Mouse (Mus musculus): ENCODE results near the gene Zrsr1. TPM values are rescaled to one million over a fixed set of nuclear protein-coding genes. Genes with fewer than 3 reads are reported as not detected.
A peak's percentile ranks its signal among the peaks of the same experiment; 100 is the strongest.

Gene Zrsr1
- polyA plus RNA-seq, 1 experiment = 3.4 TPM

DNA sequence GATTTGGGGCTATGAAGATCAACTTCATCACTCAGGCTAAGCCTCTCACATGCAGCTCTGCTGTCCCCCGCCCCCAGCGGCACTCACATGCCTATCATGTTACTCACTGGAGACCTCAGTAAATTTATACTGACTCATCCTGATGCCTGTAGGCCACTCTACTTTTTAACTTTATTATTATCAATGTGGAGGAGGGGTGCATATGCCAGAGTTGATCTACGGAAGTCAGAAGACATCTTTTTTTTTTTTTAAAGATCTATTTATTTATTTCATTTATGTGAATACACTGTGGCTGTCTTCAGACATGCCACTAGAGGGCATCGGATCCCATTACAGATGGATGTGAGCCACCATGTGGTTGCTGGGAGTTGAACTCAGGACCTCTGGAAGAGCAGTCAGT lies 6.3 kb upstream of the Zrsr1 start:
- Histone ChIP-seq H3K4me3 (ENCODE audit: control insufficient read depth, insufficient read depth, low read length) (no peak overlapping the region), H3K36me3 (ENCODE audit: control insufficient read depth, insufficient read depth, low read length) (no peaks in the 10 kb centered on the region), H3K27me3 (ENCODE audit: control insufficient read depth, insufficient read depth, low read length) (no peaks in the 10 kb centered on the region), H3K27ac (ENCODE audit: control insufficient read depth, insufficient read depth, low read length) (no peak overlapping the region), H3K4me1 (replicated peaks; ENCODE audit: control insufficient read depth, insufficient read depth, low read length) (no peaks in the 10 kb centered on the region)
- WGBS = 91% methylated on average over 4 of the region's 4 CpGs
- TF ChIP-seq POLR2A (IDR thresholded peaks at IDR 0.05; ENCODE audit: control insufficient read depth, extremely low read depth, insufficient read depth, low read length, poor library complexity) (no peak), CTCF (IDR thresholded peaks at IDR 0.05; ENCODE audit: borderline replicate concordance, control insufficient read depth, extremely low read depth, insufficient read depth, low read length, poor library complexity) (no peak)
- peak; percentile 32 for DNase-seq

DNA sequence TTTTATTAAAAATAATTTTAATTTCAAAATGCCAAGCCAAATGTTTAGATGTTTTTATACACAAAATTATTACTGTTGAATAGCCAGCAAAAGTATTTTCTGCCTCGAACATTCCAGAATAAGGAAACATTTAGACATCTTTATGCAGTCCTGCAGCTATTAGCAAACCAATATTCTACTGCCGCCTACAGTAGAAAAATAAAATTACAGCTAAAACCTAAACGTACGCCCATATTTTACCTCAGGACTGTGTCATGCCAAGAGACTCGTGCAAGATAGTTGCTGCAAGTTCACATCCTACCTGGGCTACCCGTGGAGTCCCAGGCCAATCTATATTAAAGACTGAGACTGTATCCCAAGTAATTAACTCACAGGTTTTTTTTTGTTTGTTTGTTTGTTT lies 2.3 kb upstream of the Zrsr1 start:
- peaks cover 13% of the 10 kb centered on the region for H3K4me1 ChIP-seq (replicated peaks; ENCODE audit: control insufficient read depth, insufficient read depth, low read length)
- H3K27ac ChIP-seq (ENCODE audit: control insufficient read depth, insufficient read depth, low read length) = no peak overlapping the region
- peak; percentile 14 for DNase-seq
- 17% methylated on average over 6 of the region's 6 CpGs for WGBS
- no peaks in the 10 kb centered on the region for H3K36me3 ChIP-seq (ENCODE audit: control insufficient read depth, insufficient read depth, low read length)
- no peak overlapping the region for H3K4me3 ChIP-seq (ENCODE audit: control insufficient read depth, insufficient read depth, low read length)
- TF ChIP-seq POLR2A (IDR thresholded peaks at IDR 0.05; ENCODE audit: control insufficient read depth, extremely low read depth, insufficient read depth, low read length, poor library complexity) (no peak), CTCF (IDR thresholded peaks at IDR 0.05; ENCODE audit: borderline replicate concordance, control insufficient read depth, extremely low read depth, insufficient read depth, low read length, poor library complexity) (no peak)
- H3K27me3 ChIP-seq (ENCODE audit: control insufficient read depth, insufficient read depth, low read length) = no peaks in the 10 kb centered on the region

DNA sequence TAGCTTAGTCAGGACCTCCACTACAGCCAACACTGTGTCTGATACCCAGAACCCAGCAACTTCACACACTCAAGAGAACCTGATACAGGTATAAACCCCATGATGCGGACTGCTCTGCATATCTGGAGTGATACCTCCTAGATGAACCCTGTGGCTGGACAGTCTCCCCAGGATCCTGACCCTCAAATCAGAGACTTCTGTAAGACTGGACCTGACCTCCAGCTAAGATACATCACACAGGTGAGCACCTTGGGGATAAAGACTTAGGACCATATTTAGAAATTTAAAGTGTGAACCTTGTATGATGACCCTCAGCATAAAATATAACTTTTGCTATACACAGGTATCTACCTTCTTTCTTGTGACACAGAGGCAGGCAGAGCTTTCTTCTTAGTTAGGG lies 1.3 kb upstream of the Zrsr1 start:
- no peak for TF ChIP-seq POLR2A (IDR thresholded peaks at IDR 0.05; ENCODE audit: control insufficient read depth, extremely low read depth, insufficient read depth, low read length, poor library complexity)
- no peak for TF ChIP-seq CTCF (IDR thresholded peaks at IDR 0.05; ENCODE audit: borderline replicate concordance, control insufficient read depth, extremely low read depth, insufficient read depth, low read length, poor library complexity)
- no peak for DNase-seq
- H3K27ac ChIP-seq (ENCODE audit: control insufficient read depth, insufficient read depth, low read length) = no peak overlapping the region
- no peaks in the 10 kb centered on the region for H3K27me3 ChIP-seq (ENCODE audit: control insufficient read depth, insufficient read depth, low read length)
- no peaks in the 10 kb centered on the region for H3K36me3 ChIP-seq (ENCODE audit: control insufficient read depth, insufficient read depth, low read length)
- 100% methylated on average over 1 of the region's 1 CpGs for WGBS
- H3K4me1 ChIP-seq (replicated peaks; ENCODE audit: control insufficient read depth, insufficient read depth, low read length) = peaks cover 15% of the 10 kb centered on the region
- H3K4me3 ChIP-seq (ENCODE audit: control insufficient read depth, insufficient read depth, low read length) = no peak overlapping the region

- Histone ChIP-seq H3K4me1 (replicated peaks; ENCODE audit: control insufficient read depth, insufficient read depth, low read length) (peaks cover 15% of the 10 kb centered on the region), H3K36me3 (ENCODE audit: control insufficient read depth, insufficient read depth, low read length) (no peaks in the 10 kb centered on the region), H3K4me3 (ENCODE audit: control insufficient read depth, insufficient read depth, low read length) (peak overlapping the region; percentile 78), H3K27ac (ENCODE audit: control insufficient read depth, insufficient read depth, low read length) (peak overlapping the region; percentile 76), H3K27me3 (ENCODE audit: control insufficient read depth, insufficient read depth, low read length) (no peaks in the 10 kb centered on the region)
- TF ChIP-seq CTCF (IDR thresholded peaks at IDR 0.05; ENCODE audit: borderline replicate concordance, control insufficient read depth, extremely low read depth, insufficient read depth, low read length, poor library complexity) = no peak
- TF ChIP-seq POLR2A (IDR thresholded peaks at IDR 0.05; ENCODE audit: control insufficient read depth, extremely low read depth, insufficient read depth, low read length, poor library complexity) = no peak
- DNase-seq = peak; percentile 71
- WGBS = 47% methylated on average over 45 of the region's 46 CpGs
These were observed 1.1 kb downstream of the Zrsr1 start for GRCm38 (mm10) chr11:22972746-22973526.

DNA sequence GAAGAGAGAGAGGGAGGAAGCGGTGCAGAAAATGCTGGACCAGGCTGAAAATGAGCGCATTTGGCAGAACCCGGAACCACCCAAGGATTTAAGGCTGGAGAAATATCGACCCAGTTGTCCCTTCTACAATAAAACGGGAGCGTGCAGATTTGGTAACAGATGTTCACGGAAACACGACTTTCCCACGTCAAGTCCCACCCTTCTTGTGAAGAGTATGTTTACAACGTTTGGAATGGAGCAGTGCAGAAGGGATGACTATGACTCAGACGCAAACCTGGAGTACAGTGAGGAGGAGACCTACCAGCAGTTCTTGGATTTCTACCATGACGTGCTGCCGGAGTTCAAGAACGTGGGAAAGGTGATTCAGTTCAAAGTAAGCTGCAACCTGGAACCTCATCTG lies 1.8 kb downstream of the Zrsr1 start:
- no peak overlapping the region for H3K27ac ChIP-seq (ENCODE audit: control insufficient read depth, insufficient read depth, low read length)
- 52% methylated on average over 14 of the region's 14 CpGs for WGBS
- peak; percentile 8 for DNase-seq
- no peaks in the 10 kb centered on the region for H3K27me3 ChIP-seq (ENCODE audit: control insufficient read depth, insufficient read depth, low read length)
- no peaks in the 10 kb centered on the region for H3K36me3 ChIP-seq (ENCODE audit: control insufficient read depth, insufficient read depth, low read length)
- H3K4me1 ChIP-seq (replicated peaks; ENCODE audit: control insufficient read depth, insufficient read depth, low read length) = peaks cover 15% of the 10 kb centered on the region
- peak overlapping the region; percentile 78 for H3K4me3 ChIP-seq (ENCODE audit: control insufficient read depth, insufficient read depth, low read length)
- TF ChIP-seq POLR2A (IDR thresholded peaks at IDR 0.05; ENCODE audit: control insufficient read depth, extremely low read depth, insufficient read depth, low read length, poor library complexity) (no peak), CTCF (IDR thresholded peaks at IDR 0.05; ENCODE audit: borderline replicate concordance, control insufficient read depth, extremely low read depth, insufficient read depth, low read length, poor library complexity) (no peak)

GRCm38 (mm10) chr11:22978215-22978614 lies 6.4 kb downstream of the Zrsr1 start:
- H3K4me1 ChIP-seq (replicated peaks; ENCODE audit: control insufficient read depth, insufficient read depth, low read length) = peaks cover 18% of the 10 kb centered on the region
- H3K27me3 ChIP-seq (ENCODE audit: control insufficient read depth, insufficient read depth, low read length) = no peaks in the 10 kb centered on the region
- H3K4me3 ChIP-seq (ENCODE audit: control insufficient read depth, insufficient read depth, low read length) = no peak overlapping the region
- WGBS = 94% methylated on average over 3 of the region's 3 CpGs
- DNase-seq = no peak
- no peaks in the 10 kb centered on the region for H3K36me3 ChIP-seq (ENCODE audit: control insufficient read depth, insufficient read depth, low read length)
- no peak overlapping the region for H3K27ac ChIP-seq (ENCODE audit: control insufficient read depth, insufficient read depth, low read length)
- TF ChIP-seq CTCF (IDR thresholded peaks at IDR 0.05; ENCODE audit: borderline replicate concordance, control insufficient read depth, extremely low read depth, insufficient read depth, low read length, poor library complexity) = no peak
- TF ChIP-seq POLR2A (IDR thresholded peaks at IDR 0.05; ENCODE audit: control insufficient read depth, extremely low read depth, insufficient read depth, low read length, poor library complexity) = no peak

Data from thymus, adult 2 months (tissue).